Mouse (Mus musculus): Measurements from ENCODE around the gene Grk1. TPM values are rescaled to one million over a fixed set of nuclear protein-coding genes. Genes with fewer than 3 reads are reported as not detected.

Gene Grk1
- polyA plus RNA-seq (2015; fragmentation: Illumina TruSeq; extraction: RNeasy Lipid Tissue Mini Kit (QIAGEN cat#74804); ENCODE audit: low read depth, low replicate concordance) = not detected

GRCm38 (mm10) chr8:13404666-13405131, at the start of gene Grk1:
Gene Grk1, plus strand, starts transcription at chr8:13405081.

GRCm38 (mm10) chr8:13396725-13397124, 8.2 kb upstream of the Grk1 start, which contains the start of gene Atp4b:
Gene Atp4b, minus strand, starts transcription at chr8:13396825.

GRCm38 (mm10) chr8:13434889-13435288, 30.0 kb downstream of the Grk1 start, which contains the start of gene Tmem255b:
Gene Tmem255b, plus strand, starts transcription at chr8:13435189.

Other genes starting within 250 kb of the Grk1 start
- gene Lamp1, start 245.9 kb upstream of the Grk1 start, polyA plus RNA-seq (2015; fragmentation: Illumina TruSeq; extraction: RNeasy Lipid Tissue Mini Kit (QIAGEN cat#74804); ENCODE audit: low read depth, low replicate concordance) = 384 TPM
- 5.3 TPM for gene Grtp1, start 204.5 kb upstream of the Grk1 start, polyA plus RNA-seq (2015; fragmentation: Illumina TruSeq; extraction: RNeasy Lipid Tissue Mini Kit (QIAGEN cat#74804); ENCODE audit: low read depth, low replicate concordance)
- 0.27 TPM for gene Adprhl1, start 150.9 kb upstream of the Grk1 start, polyA plus RNA-seq (2015; fragmentation: Illumina TruSeq; extraction: RNeasy Lipid Tissue Mini Kit (QIAGEN cat#74804); ENCODE audit: low read depth, low replicate concordance)
- 42.8 TPM for gene Dcun1d2, start 117.0 kb upstream of the Grk1 start, polyA plus RNA-seq (2015; fragmentation: Illumina TruSeq; extraction: RNeasy Lipid Tissue Mini Kit (QIAGEN cat#74804); ENCODE audit: low read depth, low replicate concordance)
- 36.6 TPM for gene Tmco3, start 116.9 kb upstream of the Grk1 start, polyA plus RNA-seq (2015; fragmentation: Illumina TruSeq; extraction: RNeasy Lipid Tissue Mini Kit (QIAGEN cat#74804); ENCODE audit: low read depth, low replicate concordance)
- 58.7 TPM for gene Tfdp1, start 66.3 kb upstream of the Grk1 start, polyA plus RNA-seq (2015; fragmentation: Illumina TruSeq; extraction: RNeasy Lipid Tissue Mini Kit (QIAGEN cat#74804); ENCODE audit: low read depth, low replicate concordance)
- gene Atp4b, start 8.3 kb upstream of the Grk1 start, polyA plus RNA-seq (2015; fragmentation: Illumina TruSeq; extraction: RNeasy Lipid Tissue Mini Kit (QIAGEN cat#74804); ENCODE audit: low read depth, low replicate concordance) = not detected
- gene Tmem255b, start 30.1 kb downstream of the Grk1 start, polyA plus RNA-seq (2015; fragmentation: Illumina TruSeq; extraction: RNeasy Lipid Tissue Mini Kit (QIAGEN cat#74804); ENCODE audit: low read depth, low replicate concordance) = 3.5 TPM
- gene Gas6, start 89.4 kb downstream of the Grk1 start, polyA plus RNA-seq (2015; fragmentation: Illumina TruSeq; extraction: RNeasy Lipid Tissue Mini Kit (QIAGEN cat#74804); ENCODE audit: low read depth, low replicate concordance) = 78.8 TPM
- not detected for gene 1700029H14Rik, start 157.4 kb downstream of the Grk1 start, polyA plus RNA-seq (2015; fragmentation: Illumina TruSeq; extraction: RNeasy Lipid Tissue Mini Kit (QIAGEN cat#74804); ENCODE audit: low read depth, low replicate concordance)

Measured in brain, adult 10 weeks (tissue).